Mouse (Mus musculus) megakaryocyte, adult 5-6 weeks (primary cell): ENCODE measurements around the gene Rac1. TPM values are rescaled to one million over a fixed set of nuclear protein-coding genes. Genes with fewer than 3 reads are reported as not detected.
A peak's percentile ranks its signal among the peaks of the same experiment; 100 is the strongest.
"Not testable (repeated sequence)": the region's sequence is repeated elsewhere in the genome, so short reads cannot be mapped to it uniquely, and the experiment has no call there.

Experiments
- ATAC-seq: 2 replicates; pipeline ENCODE4 v1.8.0; 2016; ENCODE audit warnings: mild to moderate bottlenecking, inconsistent platforms; ENCODE audit not compliant: poor library complexity, severe bottlenecking
- total RNA-seq, 2 experiments: library from RNA; stranded (forward) in 1 of 2; stranded (reverse) in 1 of 2; fragments of 153-499, 151-499 nt in 1 of 2; fragments of 221-1000, 200-1000 nt in 1 of 2; gene quantifications; 2 replicates each; pipeline versions ENCODE4 v1.2.3 to v1.2.4; 2015 to 2017

Rac1 gene
- total RNA-seq, 2 experiments from 2014 or later = 215 to 1,275 TPM

- ATAC-seq = peak; percentile 53
Observed at GRCm38 (mm10) chr5:143526698-143527331, 1.0 kb downstream of the Rac1 start.

GRCm38 (mm10) chr5:143525454-143526225 lies 2.2 kb downstream of the Rac1 start:
- ATAC-seq = no peak

GRCm38 (mm10) chr5:143522882-143523281 lies 5.0 kb downstream of the Rac1 start:
- ATAC-seq = no peak

- ATAC-seq = no peak
Observed at GRCm38 (mm10) chr5:143520415-143520814, 7.4 kb downstream of the Rac1 start.

- ATAC-seq = peak; percentile 72
Observed at GRCm38 (mm10) chr5:143518045-143518591, 9.7 kb downstream of the Rac1 start.

- ATAC-seq = no peak
Observed at GRCm38 (mm10) chr5:143517436-143517835, 10.4 kb downstream of the Rac1 start.

GRCm38 (mm10) chr5:143517005-143517404 lies 10.8 kb downstream of the Rac1 start:
- no peak for ATAC-seq

- no peak for ATAC-seq
Observed at GRCm38 (mm10) chr5:143514878-143515277, 13.0 kb downstream of the Rac1 start.

GRCm38 (mm10) chr5:143512305-143512704 lies 15.5 kb downstream of the Rac1 start:
- peak; percentile 65 for ATAC-seq

GRCm38 (mm10) chr5:143511577-143511976 lies 16.3 kb downstream of the Rac1 start:
- no peak for ATAC-seq

GRCm38 (mm10) chr5:143509737-143510136 lies 18.1 kb downstream of the Rac1 start:
- peak; percentile 15; the same call in 1 of the 2 replicates for ATAC-seq

- ATAC-seq = no peak
Observed at GRCm38 (mm10) chr5:143509294-143509693, 18.5 kb downstream of the Rac1 start.

- no peak for ATAC-seq
Observed at GRCm38 (mm10) chr5:143505545-143505944, 22.3 kb downstream of the Rac1 start.

GRCm38 (mm10) chr5:143505056-143505455 lies 22.8 kb downstream of the Rac1 start:
- no peak for ATAC-seq

- peak; percentile 66 for ATAC-seq
Observed at GRCm38 (mm10) chr5:143504453-143504852, 23.4 kb downstream of the Rac1 start.

GRCm38 (mm10) chr5:143503740-143504139 lies 24.1 kb downstream of the Rac1 start:
- ATAC-seq = no peak

GRCm38 (mm10) chr5:143502899-143503557 lies 24.8 kb downstream of the Rac1 start:
- no peak for ATAC-seq

- ATAC-seq = no peak
Observed at GRCm38 (mm10) chr5:143501649-143502048, 26.2 kb downstream of the Rac1 start.

- no peak for ATAC-seq
Observed at GRCm38 (mm10) chr5:143501140-143501539, 26.7 kb downstream of the Rac1 start.

- ATAC-seq = not testable (repeated sequence)
Observed at GRCm38 (mm10) chr5:143500711-143501110, 27.1 kb downstream of the Rac1 start.

- ATAC-seq = peak; percentile 78
Observed at GRCm38 (mm10) chr5:143499686-143500085, 28.1 kb downstream of the Rac1 start.
